Mouse (Mus musculus) lung, postnatal 0 days (tissue): ENCODE measurements around the gene Rfxank. TPM values are rescaled to one million over a fixed set of nuclear protein-coding genes. Genes with fewer than 3 reads are reported as not detected.

Experiments used
- ATAC-seq: fragments of 200-750 bp; cut with Nextera tagmentation; 2 replicates; pipeline ENCODE4 v1.8.0; 2017; ENCODE audit warnings: moderate library complexity
- DNase-seq: peaks from one replicate; pipeline ENCODE4 v3.0.0-alpha.2; 2016; ENCODE audit warnings: low spot score
- H3K27ac ChIP-seq: fragments of 300-500 bp; sonication (generic); 2 replicates; pipeline ENCODE4 v1.5.1; 2014; ENCODE audit warnings: antibody characterized with exemption, mild to moderate bottlenecking, low read length, mixed read lengths
- H3K27me3 ChIP-seq: fragments of 300-500 bp; sonication (generic); replicated peaks from 2 replicates; pipeline ENCODE4 v1.6.1; 2014; ENCODE audit warnings: low read length, mixed read lengths; ENCODE audit not compliant: insufficient read depth
- H3K36me3 ChIP-seq: fragments of 300-500 bp; sonication (generic); 2 replicates; pipeline ENCODE4 v1.6.1; 2014; ENCODE audit warnings: low read length, mixed read lengths; ENCODE audit not compliant: insufficient read depth
- H3K4me1 ChIP-seq: fragments of 300-500 bp; sonication (generic); 2 replicates; pipeline ENCODE4 v1.6.1; 2014; ENCODE audit warnings: antibody characterized with exemption, low read depth, low read length, mixed read lengths; ENCODE audit not compliant: insufficient read depth
- H3K4me2 ChIP-seq: fragments of 300-500 bp; sonication (generic); replicated peaks from 2 replicates; pipeline ENCODE4 v1.6.1; 2014; ENCODE audit warnings: low read depth, mild to moderate bottlenecking, low read length, moderate library complexity, mixed read lengths
- H3K4me3 ChIP-seq: fragments of 300-500 bp; sonication (generic); 2 replicates; pipeline ENCODE4 v1.5.1; 2014; ENCODE audit warnings: low read depth, low read length
- H3K9ac ChIP-seq: fragments of 300-500 bp; sonication (generic); replicated peaks from 2 replicates; pipeline ENCODE4 v1.6.1; 2014; ENCODE audit warnings: low read depth, mild to moderate bottlenecking
- H3K9me3 ChIP-seq: fragments of 300-500 bp; sonication (generic); 2 replicates; pipeline ENCODE4 v1.6.1; 2016; ENCODE audit warnings: low read length, mixed read lengths
- CTCF ChIP-seq: IDR thresholded peaks from 2 replicates; pipeline ENCODE4 v1.5.1; 2016; ENCODE audit warnings: antibody characterized with exemption, mild to moderate bottlenecking
- EP300 ChIP-seq: IDR thresholded peaks from 2 replicates; pipeline ENCODE4 v1.6.1; 2016; ENCODE audit warnings: antibody characterized with exemption, mild to moderate bottlenecking, control low read depth
- WGBS: fragments of 180-500 bp; shearing (Covaris S2); extraction: QIAGEN DNeasy Blood & Tissue Kit; methylation state at CpG from one replicate; pipeline ENCODE4 v1.1.7; 2014; 5-methylcytosine and 5-hydroxymethylcytosine counted together
- polyA plus RNA-seq: library from polyadenylated mRNA; unstranded; fragments of >200 nt; fragmentation: Nextera tagmentation; extraction: Ambion mirVana; gene quantifications from 2 replicates; pipeline ENCODE4 v1.2.1, GENCODE M21; 2015

The Rfxank gene
- polyA plus RNA-seq, 1 experiment from 2014 or later: 12.7 TPM

DNA sequence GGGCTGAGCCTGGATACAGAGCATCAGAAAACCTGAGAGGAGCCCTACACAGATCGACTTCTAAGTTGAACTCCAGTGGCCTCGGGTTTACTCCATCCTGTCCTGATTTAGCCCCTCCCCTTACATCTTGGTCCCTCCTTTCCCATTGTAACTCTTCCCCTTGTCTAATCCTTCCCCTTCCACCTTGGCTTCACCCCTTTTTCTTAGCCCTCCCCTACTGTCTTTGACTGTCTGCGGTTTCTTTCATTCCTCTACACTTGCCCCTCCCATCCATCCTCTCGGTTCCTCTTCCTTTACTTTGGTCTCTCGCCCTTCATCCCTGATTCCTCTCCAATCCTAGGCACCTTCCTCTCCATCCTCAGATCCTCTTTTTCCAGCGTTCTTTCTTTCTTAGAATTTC, 24.5 kb downstream of the Rfxank start:
- H3K27ac ChIP-seq: no peak overlapping the region
- DNase-seq (no peak), ATAC-seq (no peak)
- H3K9me3 ChIP-seq: no peaks in the 10 kb centered on the region
- no peak overlapping the region for H3K9ac ChIP-seq
- WGBS: 19% methylated on average over 6 of the region's 6 CpGs
- no peaks in the 10 kb centered on the region for H3K36me3 ChIP-seq
- H3K27me3 ChIP-seq: peaks cover 32% of the 10 kb centered on the region
- H3K4me1 ChIP-seq: no peaks in the 10 kb centered on the region
- no peak overlapping the region for H3K4me2 ChIP-seq
- no peak overlapping the region for H3K4me3 ChIP-seq
- TF ChIP-seq EP300 (no peak), CTCF (no peak)

- ATAC-seq (no peak), DNase-seq (no peak)
- Histone ChIP-seq H3K9ac (no peak overlapping the region), H3K27ac (no peak overlapping the region), H3K4me2 (no peak overlapping the region), H3K27me3 (peaks cover 32% of the 10 kb centered on the region), H3K36me3 (no peaks in the 10 kb centered on the region), H3K9me3 (no peaks in the 10 kb centered on the region), H3K4me1 (no peaks in the 10 kb centered on the region), H3K4me3 (no peak overlapping the region)
- no peak for TF ChIP-seq EP300
- 9% methylated on average over 43 of the region's 43 CpGs for WGBS
Measured at GRCm38 (mm10) chr8:70112401-70113016, 26.4 kb downstream of the Rfxank start.

GRCm38 (mm10) chr8:70111192-70111795, 27.7 kb downstream of the Rfxank start:
- Histone ChIP-seq H3K4me2 (no peak overlapping the region), H3K36me3 (no peaks in the 10 kb centered on the region), H3K27ac (no peak overlapping the region), H3K27me3 (peaks cover 30% of the 10 kb centered on the region), H3K9ac (no peak overlapping the region), H3K9me3 (no peaks in the 10 kb centered on the region), H3K4me3 (no peak overlapping the region), H3K4me1 (no peaks in the 10 kb centered on the region)
- DNase-seq (no peak), ATAC-seq (no peak)
- no peak for TF ChIP-seq CTCF
- TF ChIP-seq EP300: no peak
- 44% methylated on average over 23 of the region's 23 CpGs for WGBS

DNA sequence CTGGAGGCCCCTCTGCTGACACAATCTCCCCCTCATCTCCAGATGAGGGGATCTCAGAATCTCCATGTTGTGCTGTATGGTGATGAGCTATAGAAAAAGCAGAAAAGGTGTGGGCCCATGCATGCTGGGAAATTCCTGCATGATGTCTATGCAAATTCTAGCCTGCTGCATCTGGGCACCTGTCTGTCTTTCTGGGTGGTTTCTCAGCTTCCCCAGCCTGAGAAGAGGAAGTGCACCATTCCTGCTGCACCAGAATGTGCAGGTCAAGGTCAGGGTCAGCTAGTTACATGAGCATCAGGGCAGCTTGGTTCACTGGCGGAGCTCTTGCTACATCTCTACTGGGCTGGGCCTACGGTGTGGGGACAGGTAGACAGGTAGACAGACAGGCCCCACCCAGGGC, 28.5 kb downstream of the Rfxank start:
- no peak for DNase-seq
- Histone ChIP-seq H3K27ac (no peak overlapping the region), H3K4me2 (no peak overlapping the region), H3K9ac (no peak overlapping the region), H3K4me3 (no peak overlapping the region), H3K36me3 (no peaks in the 10 kb centered on the region), H3K4me1 (no peaks in the 10 kb centered on the region), H3K27me3 (peaks cover 30% of the 10 kb centered on the region), H3K9me3 (no peaks in the 10 kb centered on the region)
- ATAC-seq: no peak
- TF ChIP-seq CTCF (no peak), EP300 (no peak)
- WGBS: 76% methylated on average over 2 of the region's 2 CpGs

DNA sequence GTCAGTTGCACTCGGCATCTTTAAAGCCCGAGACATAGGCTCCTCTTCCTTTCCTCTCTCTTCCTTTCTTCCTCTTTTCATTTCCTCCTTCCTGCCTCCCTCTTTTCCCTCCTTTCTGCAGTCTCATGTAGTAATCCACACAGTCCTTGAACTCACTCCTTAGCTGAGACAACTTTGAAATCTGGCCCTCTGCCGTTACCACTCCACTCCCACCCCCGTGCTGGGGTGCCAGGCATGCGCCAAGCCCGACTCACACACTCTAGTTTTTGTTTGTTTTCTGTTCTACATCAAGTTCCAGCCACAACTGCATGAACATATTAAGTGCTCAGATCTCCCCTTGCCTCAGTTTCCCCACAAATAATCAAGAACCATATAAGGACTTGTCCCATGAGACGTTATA, 34.0 kb downstream of the Rfxank start:
- no peak for ATAC-seq
- Histone ChIP-seq H3K36me3 (no peaks in the 10 kb centered on the region), H3K9ac (no peak overlapping the region), H3K27me3 (no peaks in the 10 kb centered on the region), H3K4me2 (no peak overlapping the region), H3K27ac (no peak overlapping the region), H3K4me3 (no peak overlapping the region), H3K4me1 (no peaks in the 10 kb centered on the region), H3K9me3 (no peaks in the 10 kb centered on the region)
- DNase-seq: no peak
- TF ChIP-seq EP300 (no peak), CTCF (no peak)
- WGBS: 62% methylated on average over 7 of the region's 7 CpGs

- no peak overlapping the region for H3K4me2 ChIP-seq
- peak; percentile 73 for TF ChIP-seq CTCF
- TF ChIP-seq EP300: no peak
- no peaks in the 10 kb centered on the region for H3K4me1 ChIP-seq
- H3K27ac ChIP-seq: no peak overlapping the region
- WGBS: 16% methylated on average over 6 of the region's 6 CpGs
- no peaks in the 10 kb centered on the region for H3K36me3 ChIP-seq
- H3K9me3 ChIP-seq: no peaks in the 10 kb centered on the region
- ATAC-seq: peak; percentile 61
- no peak overlapping the region for H3K4me3 ChIP-seq
- DNase-seq: peak; percentile 36
- no peaks in the 10 kb centered on the region for H3K27me3 ChIP-seq
- no peak overlapping the region for H3K9ac ChIP-seq
Measured at GRCm38 (mm10) chr8:70104506-70104905, 34.4 kb downstream of the Rfxank start.
